Mouse (Mus musculus) midbrain, embryonic 16.5 days (tissue): Measurements from ENCODE around the gene Rnls. TPM values are rescaled to one million over a fixed set of nuclear protein-coding genes. Genes with fewer than 3 reads are reported as not detected.

Experiments used
- ATAC-seq: fragments of 200-750 bp; cut with Nextera tagmentation; 2 replicates; pipeline ENCODE4 v1.8.0; 2017; ENCODE audit warnings: moderate TSS enrichment
- H3K27ac ChIP-seq: fragments of 300-500 bp; sonication (generic); 2 replicates; pipeline ENCODE4 v1.5.1; 2014; ENCODE audit warnings: mild to moderate bottlenecking, low read length, mixed read lengths
- H3K27me3 ChIP-seq: fragments of 300-500 bp; sonication (generic); 2 replicates; pipeline ENCODE4 v1.6.1; 2014; ENCODE audit warnings: low read depth, low read length, mixed read lengths; ENCODE audit not compliant: control insufficient read depth, insufficient read depth
- H3K36me3 ChIP-seq: fragments of 300-500 bp; sonication (generic); 2 replicates; pipeline ENCODE4 v1.6.1; 2014; ENCODE audit warnings: mild to moderate bottlenecking, low read length, moderate library complexity, mixed read lengths; ENCODE audit not compliant: control insufficient read depth, insufficient read depth
- H3K4me1 ChIP-seq: fragments of 300-500 bp; sonication (generic); 2 replicates; pipeline ENCODE4 v1.6.1; 2014; ENCODE audit warnings: mild to moderate bottlenecking, low read length, mixed read lengths; ENCODE audit not compliant: control insufficient read depth, insufficient read depth
- H3K4me2 ChIP-seq: fragments of 300-500 bp; sonication (generic); 2 replicates; pipeline ENCODE4 v1.6.1; 2014; ENCODE audit warnings: mild to moderate bottlenecking, low read length, mixed read lengths
- H3K4me3 ChIP-seq: fragments of 300-500 bp; sonication (generic); 2 replicates; pipeline ENCODE4 v1.5.1; 2014; ENCODE audit warnings: low read depth, mild to moderate bottlenecking, low read length, moderate library complexity, mixed read lengths
- H3K9ac ChIP-seq: fragments of 300-500 bp; sonication (generic); 2 replicates; pipeline ENCODE4 v1.6.1; 2014; ENCODE audit warnings: low read depth, low read length, mixed read lengths
- H3K9me3 ChIP-seq: fragments of 300-500 bp; sonication (generic); replicated peaks from 2 replicates; pipeline ENCODE4 v1.6.1; 2014; ENCODE audit warnings: mild to moderate bottlenecking, low read length, mixed read lengths; ENCODE audit not compliant: control insufficient read depth, poor library complexity, severe bottlenecking
- WGBS: fragments of 180-500 bp; shearing (Covaris S2); extraction: QIAGEN DNeasy Blood & Tissue Kit; methylation state at CpG from one replicate; pipeline ENCODE4 v1.1.7; 2014; 5-methylcytosine and 5-hydroxymethylcytosine counted together
- polyA plus RNA-seq: library from polyadenylated mRNA; unstranded; fragments of >200 nt; fragmentation: Nextera tagmentation; extraction: Ambion mirVana; gene quantifications from 2 replicates; pipeline ENCODE4 v1.2.1, GENCODE M21; 2015

Gene Rnls
- polyA plus RNA-seq, 1 experiment from 2014 or later = 10.1 TPM

DNA sequence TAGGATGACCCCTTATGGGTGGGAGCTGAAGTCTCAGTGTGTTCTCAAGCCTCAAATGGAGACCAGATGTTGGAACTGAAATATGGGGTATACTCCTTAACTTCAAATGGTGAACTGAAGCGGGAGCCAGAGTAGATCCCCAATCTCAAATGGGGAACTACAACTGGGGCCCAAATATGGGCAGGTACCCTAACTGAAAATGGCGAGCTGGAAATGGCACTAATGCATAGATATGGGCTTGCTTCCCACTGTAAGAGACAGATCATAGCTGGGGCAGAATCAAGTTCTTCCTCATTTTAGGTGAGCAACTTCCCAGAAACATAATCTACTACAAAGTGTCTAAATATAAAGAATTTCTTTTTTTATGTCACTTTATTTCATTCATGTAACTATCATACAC lies 121.9 kb downstream of the Rnls start:
- Histone ChIP-seq H3K27me3 (no peaks in the 10 kb centered on the region), H3K4me2 (no peak overlapping the region), H3K27ac (no peak overlapping the region), H3K4me3 (no peak overlapping the region), H3K9me3 (no peaks in the 10 kb centered on the region), H3K36me3 (no peaks in the 10 kb centered on the region), H3K4me1 (no peaks in the 10 kb centered on the region), H3K9ac (no peak overlapping the region)
- no peak for ATAC-seq
- 89% methylated on average over 2 of the region's 2 CpGs for WGBS

DNA sequence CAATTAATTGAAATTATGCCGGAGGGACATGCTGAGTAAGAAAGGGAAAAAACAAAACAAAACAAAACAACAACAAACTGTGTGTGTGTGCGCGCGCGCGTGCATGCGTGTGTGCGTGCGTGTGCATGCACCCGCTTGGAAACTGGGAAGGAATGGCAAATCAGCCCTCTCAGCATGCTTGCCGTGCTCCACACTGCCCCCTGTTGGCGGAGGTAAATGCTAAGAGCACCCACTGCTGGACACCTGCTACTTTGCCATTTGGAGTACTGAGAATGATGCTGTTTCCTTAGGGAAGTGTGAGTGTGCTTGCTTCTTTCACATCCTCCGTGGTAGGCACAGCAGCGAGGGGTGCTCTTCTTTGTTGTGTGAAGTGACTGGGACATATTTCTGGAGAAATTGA lies 124.1 kb downstream of the Rnls start:
- Histone ChIP-seq H3K36me3 (no peaks in the 10 kb centered on the region), H3K9ac (no peak overlapping the region), H3K4me1 (no peaks in the 10 kb centered on the region), H3K27ac (no peak overlapping the region), H3K4me2 (no peak overlapping the region), H3K9me3 (no peaks in the 10 kb centered on the region), H3K4me3 (no peak overlapping the region), H3K27me3 (no peaks in the 10 kb centered on the region)
- no peak for ATAC-seq
- 82% methylated on average over 14 of the region's 14 CpGs for WGBS

DNA sequence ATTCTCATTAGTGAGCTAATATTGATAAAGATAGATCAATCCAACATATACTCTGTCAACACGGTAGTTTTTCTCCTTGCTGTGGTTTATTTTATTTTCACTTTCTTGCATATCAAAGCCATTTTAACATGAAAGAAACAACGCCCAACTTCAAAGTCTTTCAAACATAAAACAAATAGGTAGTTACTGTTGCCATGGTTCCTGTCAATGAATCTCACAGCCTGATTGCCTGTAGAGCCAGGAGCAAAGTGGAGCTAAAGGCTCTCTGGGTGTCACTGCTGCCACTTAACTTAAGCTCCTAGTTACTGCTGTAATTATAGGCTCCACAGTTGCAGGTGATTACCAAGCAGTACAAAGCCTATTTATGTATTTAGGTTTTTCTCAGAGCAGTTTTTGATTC lies 126.8 kb downstream of the Rnls start:
- Histone ChIP-seq H3K27me3 (no peaks in the 10 kb centered on the region), H3K4me1 (no peaks in the 10 kb centered on the region), H3K4me2 (no peak overlapping the region), H3K9me3 (no peaks in the 10 kb centered on the region), H3K4me3 (no peak overlapping the region), H3K9ac (no peak overlapping the region), H3K36me3 (no peaks in the 10 kb centered on the region), H3K27ac (no peak overlapping the region)
- no peak; the same call in 1 of the 2 replicates for ATAC-seq
- 25% methylated on average over 2 of the region's 2 CpGs for WGBS

- no peak overlapping the region for H3K4me2 ChIP-seq
- H3K9ac ChIP-seq = no peak overlapping the region
- H3K4me3 ChIP-seq = no peak overlapping the region
- no peaks in the 10 kb centered on the region for H3K4me1 ChIP-seq
- H3K36me3 ChIP-seq = no peaks in the 10 kb centered on the region
- no peak overlapping the region for H3K27ac ChIP-seq
- 52% methylated on average over 3 of the region's 3 CpGs for WGBS
- H3K27me3 ChIP-seq = no peaks in the 10 kb centered on the region
- no peaks in the 10 kb centered on the region for H3K9me3 ChIP-seq
- no peak for ATAC-seq
Measured at GRCm38 (mm10) chr19:33264224-33264993, 127.7 kb downstream of the Rnls start.

- Histone ChIP-seq H3K4me2 (no peak overlapping the region), H3K4me3 (no peak overlapping the region), H3K9ac (no peak overlapping the region), H3K27me3 (no peaks in the 10 kb centered on the region), H3K9me3 (no peaks in the 10 kb centered on the region), H3K4me1 (no peaks in the 10 kb centered on the region), H3K36me3 (no peaks in the 10 kb centered on the region), H3K27ac (no peak overlapping the region)
- ATAC-seq = no peak
- 83% methylated on average over 2 of the region's 2 CpGs for WGBS
Measured at GRCm38 (mm10) chr19:33262421-33262820, 129.7 kb downstream of the Rnls start.

DNA sequence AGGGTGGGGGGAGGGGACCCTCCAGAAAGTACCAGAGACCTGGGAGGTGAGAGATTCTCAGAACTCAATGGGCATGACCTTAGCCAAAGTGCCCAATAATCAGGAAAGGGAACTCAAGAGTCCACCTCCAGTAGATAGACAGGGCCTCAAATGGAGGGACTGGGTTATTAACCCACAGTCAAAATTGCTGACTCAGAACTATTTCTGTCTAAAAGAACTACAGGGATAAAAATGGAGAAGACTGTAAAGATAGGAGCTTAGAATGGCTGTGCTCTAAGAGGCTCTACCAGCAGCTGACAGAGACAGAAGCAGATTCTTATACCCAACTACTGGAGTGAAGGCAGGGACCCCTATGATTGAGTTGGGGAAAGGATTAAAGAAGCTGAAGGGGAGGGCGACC lies 132.9 kb downstream of the Rnls start:
- no peak overlapping the region for H3K27ac ChIP-seq
- no peaks in the 10 kb centered on the region for H3K36me3 ChIP-seq
- no peak overlapping the region for H3K9ac ChIP-seq
- 68% methylated on average over 1 of the region's 1 CpGs for WGBS
- no peak overlapping the region for H3K4me2 ChIP-seq
- H3K4me3 ChIP-seq = no peak overlapping the region
- ATAC-seq = no peak
- no peaks in the 10 kb centered on the region for H3K4me1 ChIP-seq
- H3K27me3 ChIP-seq = no peaks in the 10 kb centered on the region
- no peaks in the 10 kb centered on the region for H3K9me3 ChIP-seq

- no peaks in the 10 kb centered on the region for H3K4me1 ChIP-seq
- H3K36me3 ChIP-seq = no peaks in the 10 kb centered on the region
- no peak overlapping the region for H3K27ac ChIP-seq
- no peaks in the 10 kb centered on the region for H3K9me3 ChIP-seq
- H3K9ac ChIP-seq = no peak overlapping the region
- H3K4me2 ChIP-seq = no peak overlapping the region
- H3K4me3 ChIP-seq = no peak overlapping the region
- 74% methylated on average over 5 of the region's 5 CpGs for WGBS
- no peaks in the 10 kb centered on the region for H3K27me3 ChIP-seq
- no peak for ATAC-seq
Measured at GRCm38 (mm10) chr19:33253893-33254292, 138.2 kb downstream of the Rnls start.

DNA sequence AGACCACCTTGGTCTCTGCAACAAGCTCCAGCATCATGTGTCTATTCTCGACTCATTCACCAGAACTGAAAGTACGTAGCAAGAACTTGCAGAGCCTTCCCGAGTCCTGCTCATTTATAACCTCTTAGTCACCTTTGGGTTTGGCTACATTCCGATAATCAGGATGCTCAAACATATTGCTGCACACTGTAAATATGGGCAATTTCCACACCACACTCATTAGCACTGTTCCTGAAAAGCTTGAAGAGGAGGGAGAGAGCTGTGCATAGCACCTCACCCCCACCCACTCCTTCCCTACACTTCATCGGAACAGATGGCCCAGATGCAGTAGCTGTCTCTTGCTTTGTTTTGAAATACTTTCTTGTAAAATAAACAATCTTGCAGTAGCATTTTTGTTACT lies 139.9 kb downstream of the Rnls start:
- 93% methylated on average over 5 of the region's 5 CpGs for WGBS
- Histone ChIP-seq H3K27me3 (no peaks in the 10 kb centered on the region), H3K4me1 (no peaks in the 10 kb centered on the region), H3K9me3 (no peaks in the 10 kb centered on the region), H3K4me3 (no peak overlapping the region), H3K9ac (no peak overlapping the region), H3K36me3 (no peaks in the 10 kb centered on the region), H3K4me2 (no peak overlapping the region), H3K27ac (no peak overlapping the region)
- no peak for ATAC-seq

DNA sequence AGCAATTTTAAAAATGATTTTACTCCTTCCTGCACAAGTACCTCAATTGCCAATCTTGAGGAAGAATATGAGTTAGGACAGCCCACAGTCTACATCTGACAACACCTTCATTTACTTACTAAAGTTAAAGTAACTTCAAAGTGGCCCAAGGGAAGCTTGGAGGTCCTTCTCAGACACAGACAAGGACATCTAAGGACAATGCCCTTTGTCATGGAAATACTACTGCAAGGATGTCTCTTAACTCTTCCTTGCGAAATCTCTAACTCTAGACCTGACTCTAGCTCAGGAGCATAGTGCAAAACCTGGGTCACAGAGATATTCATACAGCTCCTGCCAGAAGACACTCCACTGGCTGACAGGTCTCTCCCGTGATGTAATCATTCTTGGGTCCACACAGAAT lies 147.9 kb downstream of the Rnls start:
- no peaks in the 10 kb centered on the region for H3K4me1 ChIP-seq
- no peak for ATAC-seq

More for the DNA sequence above, 147.9 kb downstream of the Rnls start:
- no peak overlapping the region for H3K9ac ChIP-seq
- H3K9me3 ChIP-seq = no peaks in the 10 kb centered on the region
- WGBS = 83% methylated on average over 2 of the region's 2 CpGs
- H3K36me3 ChIP-seq = no peaks in the 10 kb centered on the region
- no peak overlapping the region for H3K27ac ChIP-seq
- no peak overlapping the region for H3K4me3 ChIP-seq
- H3K27me3 ChIP-seq = no peaks in the 10 kb centered on the region
- H3K4me2 ChIP-seq = no peak overlapping the region
